Mouse (Mus musculus) neural tube, embryonic 13.5 days (tissue): ENCODE results near the gene Tmem217. TPM values are rescaled to one million over a fixed set of nuclear protein-coding genes. Genes with fewer than 3 reads are reported as not detected.

Experiments used
- ATAC-seq: fragments of 200-750 bp; cut with Nextera tagmentation; 2 replicates; pipeline ENCODE4 v1.8.0; 2017; ENCODE audit warnings: low read depth, mild to moderate bottlenecking, moderate TSS enrichment, moderate library complexity
- H3K27ac ChIP-seq: fragments of 300-500 bp; sonication (generic); replicated peaks from 2 replicates; pipeline ENCODE4 v1.5.1; 2015; ENCODE audit warnings: moderate library complexity, mild to moderate bottlenecking, inconsistent platforms
- H3K27me3 ChIP-seq: fragments of 300-500 bp; sonication (generic); 2 replicates; pipeline ENCODE4 v1.6.1; 2015; ENCODE audit warnings: mild to moderate bottlenecking, inconsistent platforms
- H3K36me3 ChIP-seq: fragments of 300-500 bp; sonication (generic); 2 replicates; pipeline ENCODE4 v1.6.1; 2015; ENCODE audit warnings: mild to moderate bottlenecking, inconsistent platforms
- H3K4me1 ChIP-seq: fragments of 300-500 bp; sonication (generic); replicated peaks from 2 replicates; pipeline ENCODE4 v1.6.1; 2015; ENCODE audit warnings: inconsistent platforms
- H3K4me2 ChIP-seq: fragments of 300-500 bp; sonication (generic); 2 replicates; pipeline ENCODE4 v1.6.1; 2015; ENCODE audit warnings: inconsistent platforms, mild to moderate bottlenecking, moderate library complexity
- H3K4me3 ChIP-seq: fragments of 300-500 bp; sonication (generic); 2 replicates; pipeline ENCODE4 v1.5.1; 2015; ENCODE audit warnings: mild to moderate bottlenecking, inconsistent platforms
- H3K9ac ChIP-seq: fragments of 300-500 bp; sonication (generic); 2 replicates; pipeline ENCODE4 v1.6.1; 2015; ENCODE audit warnings: moderate library complexity, mild to moderate bottlenecking, inconsistent platforms
- H3K9me3 ChIP-seq: fragments of 300-500 bp; sonication (generic); 2 replicates; pipeline ENCODE4 v1.6.1; 2016; ENCODE audit warnings: inconsistent platforms
- WGBS: fragments of 180-500 bp; shearing (Covaris S2); methylation state at CpG from one replicate; pipeline ENCODE4 v1.1.7; 2015; 5-methylcytosine and 5-hydroxymethylcytosine counted together
- polyA plus RNA-seq: library from polyadenylated mRNA; unstranded; fragments of >200 nt; fragmentation: Nextera tagmentation; extraction: Ambion mirVana; gene quantifications from 2 replicates; pipeline ENCODE4 v1.2.1, GENCODE M21; 2015

The Tmem217 gene
- polyA plus RNA-seq, 1 experiment from 2014 or later: 1.9 TPM

GRCm38 (mm10) chr17:29545241-29545640 lies 6.9 kb downstream of the Tmem217 start:
- no peaks in the 10 kb centered on the region for H3K9me3 ChIP-seq
- peaks cover 4% of the 10 kb centered on the region for H3K4me1 ChIP-seq
- no peak for ATAC-seq
- H3K4me3 ChIP-seq: no peak overlapping the region
- H3K4me2 ChIP-seq: no peak overlapping the region
- no peak overlapping the region for H3K9ac ChIP-seq
- no peaks in the 10 kb centered on the region for H3K36me3 ChIP-seq
- H3K27ac ChIP-seq: no peak overlapping the region
- 94% methylated on average over 5 of the region's 5 CpGs for WGBS
- no peaks in the 10 kb centered on the region; the same call in 1 of the 2 replicates for H3K27me3 ChIP-seq

- H3K9ac ChIP-seq: no peak overlapping the region
- ATAC-seq: no peak
- 89% methylated on average over 2 of the region's 2 CpGs for WGBS
- no peak overlapping the region for H3K4me2 ChIP-seq
- H3K36me3 ChIP-seq: no peaks in the 10 kb centered on the region
- H3K4me1 ChIP-seq: no peaks in the 10 kb centered on the region
- no peak overlapping the region for H3K27ac ChIP-seq
- no peaks in the 10 kb centered on the region for H3K9me3 ChIP-seq
- no peak overlapping the region for H3K4me3 ChIP-seq
- no peaks in the 10 kb centered on the region; the same call in 1 of the 2 replicates for H3K27me3 ChIP-seq
Observed at GRCm38 (mm10) chr17:29544064-29544463, 8.1 kb downstream of the Tmem217 start.

- Histone ChIP-seq H3K36me3 (no peaks in the 10 kb centered on the region), H3K27me3 (no peaks in the 10 kb centered on the region; the same call in 1 of the 2 replicates), H3K4me2 (no peak overlapping the region), H3K4me1 (no peaks in the 10 kb centered on the region), H3K9me3 (no peaks in the 10 kb centered on the region), H3K27ac (no peak overlapping the region), H3K9ac (no peak overlapping the region), H3K4me3 (no peak overlapping the region)
- ATAC-seq: no peak
- 87% methylated on average over 19 of the region's 19 CpGs for WGBS
Observed at GRCm38 (mm10) chr17:29542831-29543690, 9.1 kb downstream of the Tmem217 start.

- Histone ChIP-seq H3K4me3 (no peak overlapping the region), H3K27ac (no peak overlapping the region), H3K9ac (no peak overlapping the region), H3K27me3 (no peaks in the 10 kb centered on the region), H3K4me2 (no peak overlapping the region), H3K36me3 (no peaks in the 10 kb centered on the region), H3K9me3 (no peaks in the 10 kb centered on the region), H3K4me1 (no peaks in the 10 kb centered on the region)
- no peak for ATAC-seq
- 72% methylated on average over 14 of the region's 14 CpGs for WGBS
Observed at GRCm38 (mm10) chr17:29541419-29541818, 10.8 kb downstream of the Tmem217 start.

- Histone ChIP-seq H3K9ac (no peak overlapping the region), H3K4me1 (no peaks in the 10 kb centered on the region), H3K27ac (no peak overlapping the region), H3K4me3 (no peak overlapping the region), H3K4me2 (no peak overlapping the region), H3K27me3 (no peaks in the 10 kb centered on the region), H3K36me3 (no peaks in the 10 kb centered on the region), H3K9me3 (no peaks in the 10 kb centered on the region)
- WGBS: 86% methylated on average over 8 of the region's 8 CpGs
- no peak for ATAC-seq
Observed at GRCm38 (mm10) chr17:29540426-29540825, 11.8 kb downstream of the Tmem217 start.

GRCm38 (mm10) chr17:29533866-29534265 lies 18.3 kb downstream of the Tmem217 start:
- H3K4me1 ChIP-seq: peaks cover 9% of the 10 kb centered on the region; the same call in 1 of the 2 replicates
- H3K27me3 ChIP-seq: no peaks in the 10 kb centered on the region
- no peak overlapping the region for H3K9ac ChIP-seq
- H3K27ac ChIP-seq: no peak overlapping the region
- H3K36me3 ChIP-seq: no peaks in the 10 kb centered on the region
- no peak overlapping the region for H3K4me3 ChIP-seq
- H3K4me2 ChIP-seq: no peak overlapping the region
- ATAC-seq: no peak
- WGBS: 94% methylated on average over 11 of the region's 11 CpGs
- H3K9me3 ChIP-seq: no peaks in the 10 kb centered on the region

- 55% methylated on average over 10 of the region's 10 CpGs for WGBS
- Histone ChIP-seq H3K27ac (no peak overlapping the region), H3K9ac (no peak overlapping the region), H3K4me3 (no peak overlapping the region), H3K36me3 (no peaks in the 10 kb centered on the region), H3K9me3 (no peaks in the 10 kb centered on the region), H3K4me2 (no peak overlapping the region), H3K4me1 (peaks cover 9% of the 10 kb centered on the region; the same call in 1 of the 2 replicates), H3K27me3 (no peaks in the 10 kb centered on the region)
- no peak for ATAC-seq
Observed at GRCm38 (mm10) chr17:29531757-29532384, 20.3 kb downstream of the Tmem217 start.

GRCm38 (mm10) chr17:29531278-29531677 lies 20.9 kb downstream of the Tmem217 start:
- no peaks in the 10 kb centered on the region for H3K27me3 ChIP-seq
- ATAC-seq: no peak
- H3K4me2 ChIP-seq: no peak overlapping the region
- H3K4me3 ChIP-seq: no peak overlapping the region
- H3K9me3 ChIP-seq: no peaks in the 10 kb centered on the region
- H3K27ac ChIP-seq: no peak overlapping the region
- H3K36me3 ChIP-seq: no peaks in the 10 kb centered on the region
- WGBS: 75% methylated on average over 9 of the region's 9 CpGs
- no peak overlapping the region for H3K9ac ChIP-seq
- H3K4me1 ChIP-seq: peaks cover 9% of the 10 kb centered on the region; the same call in 1 of the 2 replicates

GRCm38 (mm10) chr17:29530508-29530907 lies 21.7 kb downstream of the Tmem217 start:
- no peak overlapping the region for H3K4me3 ChIP-seq
- no peak overlapping the region for H3K27ac ChIP-seq
- H3K9me3 ChIP-seq: peaks cover 5% of the 10 kb centered on the region; the same call in 1 of the 2 replicates
- WGBS: 87% methylated on average over 5 of the region's 6 CpGs
- peaks cover 9% of the 10 kb centered on the region; the same call in 1 of the 2 replicates for H3K4me1 ChIP-seq
- ATAC-seq: no peak
- no peaks in the 10 kb centered on the region for H3K36me3 ChIP-seq
- no peak overlapping the region for H3K9ac ChIP-seq
- no peaks in the 10 kb centered on the region for H3K27me3 ChIP-seq
- H3K4me2 ChIP-seq: no peak overlapping the region

- ATAC-seq: no peak
- H3K36me3 ChIP-seq: no peaks in the 10 kb centered on the region
- no peak overlapping the region for H3K9ac ChIP-seq
- no peaks in the 10 kb centered on the region for H3K27me3 ChIP-seq
- peaks cover 6% of the 10 kb centered on the region; the same call in 1 of the 2 replicates for H3K9me3 ChIP-seq
- H3K4me3 ChIP-seq: no peak overlapping the region
- no peak overlapping the region for H3K27ac ChIP-seq
- 80% methylated on average over 8 of the region's 8 CpGs for WGBS
- no peak overlapping the region for H3K4me2 ChIP-seq
- peaks cover 9% of the 10 kb centered on the region; the same call in 1 of the 2 replicates for H3K4me1 ChIP-seq
Observed at GRCm38 (mm10) chr17:29528568-29529187, 23.5 kb downstream of the Tmem217 start.

GRCm38 (mm10) chr17:29525613-29526012 lies 26.6 kb downstream of the Tmem217 start:
- no peaks in the 10 kb centered on the region for H3K27me3 ChIP-seq
- ATAC-seq: no peak
- H3K27ac ChIP-seq: no peak overlapping the region
- no peak overlapping the region for H3K9ac ChIP-seq
- no peak overlapping the region for H3K4me2 ChIP-seq
- H3K36me3 ChIP-seq: no peaks in the 10 kb centered on the region
- H3K4me1 ChIP-seq: no peaks in the 10 kb centered on the region
- peaks cover 6% of the 10 kb centered on the region; the same call in 1 of the 2 replicates for H3K9me3 ChIP-seq
- WGBS: 84% methylated on average over 2 of the region's 2 CpGs
- no peak overlapping the region for H3K4me3 ChIP-seq

GRCm38 (mm10) chr17:29519731-29520130 lies 32.5 kb downstream of the Tmem217 start:
- Histone ChIP-seq H3K27me3 (no peaks in the 10 kb centered on the region), H3K4me3 (no peak overlapping the region), H3K4me1 (no peaks in the 10 kb centered on the region), H3K9ac (no peak overlapping the region), H3K4me2 (no peak overlapping the region), H3K9me3 (no peaks in the 10 kb centered on the region), H3K27ac (no peak overlapping the region), H3K36me3 (no peaks in the 10 kb centered on the region)
- WGBS: 70% methylated on average over 8 of the region's 8 CpGs
- no peak for ATAC-seq
